Mouse (Mus musculus) MN1 (cell line): Measurements from ENCODE around the gene 2010300C02Rik.

Source experiments
- DNase-seq: peaks from one replicate; pipeline ENCODE4 v3.0.0-alpha.2; 2016; ENCODE audit warnings: low spot score

The 2010300C02Rik gene

GRCm38 (mm10) chr1:37711596-37712356, 8.1 kb downstream of the 2010300C02Rik start:
- no peak for DNase-seq

GRCm38 (mm10) chr1:37711082-37711481, 8.8 kb downstream of the 2010300C02Rik start:
- no peak for DNase-seq

GRCm38 (mm10) chr1:37709736-37710135, 10.1 kb downstream of the 2010300C02Rik start:
- no peak for DNase-seq

GRCm38 (mm10) chr1:37708270-37708955, 11.5 kb downstream of the 2010300C02Rik start:
- DNase-seq, result no peak

GRCm38 (mm10) chr1:37702326-37702725, 17.6 kb downstream of the 2010300C02Rik start:
- no peak for DNase-seq

GRCm38 (mm10) chr1:37698852-37699439, 20.9 kb downstream of the 2010300C02Rik start:
- no peak for DNase-seq

GRCm38 (mm10) chr1:37698186-37698839, 21.6 kb downstream of the 2010300C02Rik start:
- no peak for DNase-seq

- no peak for DNase-seq
Observed at GRCm38 (mm10) chr1:37696918-37697317, 23.0 kb downstream of the 2010300C02Rik start.

GRCm38 (mm10) chr1:37695732-37696131, 24.2 kb downstream of the 2010300C02Rik start:
- no peak for DNase-seq

GRCm38 (mm10) chr1:37694417-37694816, 25.5 kb downstream of the 2010300C02Rik start:
- no peak for DNase-seq

- no peak for DNase-seq
Observed at GRCm38 (mm10) chr1:37691179-37691578, 28.7 kb downstream of the 2010300C02Rik start.

GRCm38 (mm10) chr1:37690665-37691064, 29.2 kb downstream of the 2010300C02Rik start:
- no peak for DNase-seq

- DNase-seq, result no peak
Observed at GRCm38 (mm10) chr1:37689730-37690129, 30.2 kb downstream of the 2010300C02Rik start.

- DNase-seq, result no peak
Observed at GRCm38 (mm10) chr1:37688351-37688750, 31.5 kb downstream of the 2010300C02Rik start.

- DNase-seq, result no peak
Observed at GRCm38 (mm10) chr1:37687515-37687914, 32.4 kb downstream of the 2010300C02Rik start.

- no peak for DNase-seq
Observed at GRCm38 (mm10) chr1:37686953-37687441, 32.9 kb downstream of the 2010300C02Rik start.

- DNase-seq, result peak; percentile 67
Observed at GRCm38 (mm10) chr1:37678327-37679123, 41.4 kb downstream of the 2010300C02Rik start.

GRCm38 (mm10) chr1:37676967-37677512, 42.8 kb downstream of the 2010300C02Rik start:
- DNase-seq, result no peak

GRCm38 (mm10) chr1:37675444-37675843, 44.4 kb downstream of the 2010300C02Rik start:
- DNase-seq, result no peak

GRCm38 (mm10) chr1:37674266-37674665, 45.6 kb downstream of the 2010300C02Rik start:
- DNase-seq, result no peak

GRCm38 (mm10) chr1:37671316-37671715, 48.6 kb downstream of the 2010300C02Rik start:
- DNase-seq, result no peak
